Mouse (Mus musculus) ES-Bruce4 (cell line): Measurements from ENCODE around the gene Cfap43.

Source experiments
- CTCF ChIP-seq: IDR thresholded peaks from one replicate; pipeline ENCODE4 v1.8.1; 2011; ENCODE audit warnings: low read depth, low read length
- EP300 ChIP-seq: IDR thresholded peaks from 2 replicates; pipeline ENCODE4 v1.6.1; 2011; ENCODE audit warnings: low read depth, low read length; ENCODE audit not compliant: insufficient read depth
- POLR2A ChIP-seq: IDR thresholded peaks from one replicate; pipeline ENCODE4 v1.8.1; 2011; ENCODE audit warnings: low read length; ENCODE audit not compliant: insufficient read depth

- TF ChIP-seq CTCF (no peak), POLR2A (no peak), EP300 (no peak)
Observed at GRCm38 (mm10) chr19:47919966-47920375, 884 bp upstream of the Cfap43 start.
